Comparison of ENCODE assay signal across 19 mouse cellular contexts in the genomic region with DNA sequence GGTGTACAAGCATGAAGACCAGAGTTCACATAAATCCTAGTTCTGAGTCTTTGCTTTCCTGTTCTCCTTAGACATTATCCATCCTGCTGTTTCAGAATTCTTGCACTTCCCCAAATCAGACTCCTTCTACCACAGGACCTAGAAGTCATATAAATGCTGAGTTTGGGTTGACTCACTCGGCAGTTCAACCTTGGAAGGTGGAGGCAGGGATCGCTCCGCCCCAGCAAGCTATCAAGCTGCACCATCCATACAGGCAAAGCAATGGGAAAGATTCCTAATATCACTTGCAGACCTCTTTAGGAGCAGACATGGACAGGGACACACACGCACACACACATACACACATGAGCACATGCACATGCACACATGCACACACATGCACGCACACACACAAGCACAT.
"Had no signal": no experiment of that assay in that cellular context is flagged by ENCODE, and none has a peak within 500 bp of the region (broad histone marks: within the 10 kb centered on the region; RNA-seq: fewer than 3 reads in every experiment).

No protein-coding gene starts in this region.

- ATAC-seq: liver, postnatal 0 days; lung, postnatal 0 days; midbrain, embryonic 13.5 days; midbrain, embryonic 16.5 days had no signal

- H3K36me3 ChIP-seq: limb, embryonic 10.5 days; limb, embryonic 13.5 days; midbrain, embryonic 13.5 days; neural tube, embryonic 13.5 days; stomach, embryonic 15.5 days had no signal

- DNase-seq: kidney, adult 18-20 months; kidney, adult 9 months; kidney, postnatal 14 days; kidney, postnatal 4 days; liver, postnatal 0 days; lung, embryonic 14.5 days; lung, postnatal 36 days; retina, postnatal 1 day; right cerebral cortex, postnatal 25 days; spleen, adult 18-20 months; thymus, postnatal 25 days had no signal

- H3K9me3 ChIP-seq: limb, embryonic 10.5 days; limb, embryonic 13.5 days; midbrain, embryonic 13.5 days; neural tube, embryonic 13.5 days; stomach, embryonic 15.5 days had no signal

- H3K4me1 ChIP-seq: limb, embryonic 10.5 days; limb, embryonic 13.5 days had no signal

- H3K27me3 ChIP-seq: limb, embryonic 13.5 days; midbrain, embryonic 13.5 days; neural tube, embryonic 13.5 days; stomach, embryonic 15.5 days had no signal

- H3K4me3 ChIP-seq: limb, embryonic 10.5 days; limb, embryonic 13.5 days; midbrain, embryonic 13.5 days; myocyte; neural tube, embryonic 13.5 days; stomach, embryonic 15.5 days had no signal
